Mouse (Mus musculus) urinary bladder, postnatal 4 days (tissue): ENCODE data around the gene Dpp10.

Source experiments
- DNase-seq, 2 experiments: peaks; one replicate each; pipeline ENCODE4 v3.0.0; 2021 to 2022; ENCODE audit warnings: low spot score in 2 of 2

Dpp10 gene

DNA sequence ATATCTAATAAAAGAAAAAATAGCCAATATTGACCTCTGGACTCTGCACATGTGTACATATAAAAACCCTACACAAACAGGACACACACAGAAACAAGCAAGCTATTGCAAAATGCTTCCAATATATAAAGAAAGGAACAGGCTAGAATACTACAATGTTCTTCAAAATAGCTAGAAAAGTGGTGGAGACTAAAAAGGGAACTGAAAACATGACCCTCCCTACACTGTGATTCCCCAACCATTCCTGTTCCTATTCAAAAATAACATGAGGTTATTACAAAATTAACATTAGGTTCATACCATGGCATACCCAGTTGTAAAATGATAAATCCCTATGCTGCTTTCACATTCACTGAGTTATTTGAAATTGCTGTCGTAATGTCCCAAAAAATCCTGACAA lies 125.8 kb downstream of the Dpp10 start:
- no peak for DNase-seq

- DNase-seq, result no peak
These were observed 142.7 kb downstream of the Dpp10 start for GRCm38 (mm10) chr1:123902628-123903027.

- no peak for DNase-seq
These were observed 144.1 kb downstream of the Dpp10 start for GRCm38 (mm10) chr1:123901218-123901617.

GRCm38 (mm10) chr1:123887243-123887642 lies 158.1 kb downstream of the Dpp10 start:
- no peak for DNase-seq

DNA sequence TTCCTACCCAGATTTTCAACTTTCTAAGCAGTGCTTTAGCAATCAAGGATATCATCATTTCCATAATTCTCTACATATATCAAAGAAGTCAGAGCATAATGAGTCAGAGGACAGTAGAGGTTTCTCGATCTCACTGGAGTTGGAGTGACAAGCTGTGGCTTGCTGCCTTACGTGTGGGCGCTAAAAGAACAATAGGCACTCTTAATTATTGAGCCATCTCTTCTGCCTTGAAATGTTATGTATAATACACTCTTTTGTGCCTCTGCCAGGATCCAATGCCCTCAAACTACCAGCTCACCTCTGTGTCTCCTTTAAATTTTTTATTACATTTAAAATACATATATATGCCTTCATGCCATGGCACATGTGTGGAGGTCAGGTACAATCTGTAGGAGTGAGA lies 198.5 kb downstream of the Dpp10 start:
- DNase-seq, result no peak

DNA sequence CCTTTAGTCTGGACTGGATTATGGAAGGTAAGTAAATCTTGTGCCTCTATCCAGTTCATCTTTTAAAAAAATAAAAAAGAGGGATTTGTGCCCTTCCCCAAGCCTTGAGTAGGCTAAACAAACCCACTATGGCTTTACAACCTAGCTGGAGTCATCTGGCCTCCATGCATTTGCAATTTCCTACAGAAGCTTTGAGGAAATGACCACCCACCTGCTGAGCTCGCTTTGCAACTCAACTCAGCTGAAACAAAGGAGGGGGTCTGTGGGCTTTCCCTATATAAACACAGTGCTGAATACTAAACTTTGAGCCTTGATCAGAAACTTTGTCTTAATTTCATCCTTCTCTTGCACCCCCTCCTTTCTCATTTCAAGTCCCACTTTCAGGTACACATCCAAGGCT lies 244.2 kb downstream of the Dpp10 start:
- DNase-seq, result no peak

DNA sequence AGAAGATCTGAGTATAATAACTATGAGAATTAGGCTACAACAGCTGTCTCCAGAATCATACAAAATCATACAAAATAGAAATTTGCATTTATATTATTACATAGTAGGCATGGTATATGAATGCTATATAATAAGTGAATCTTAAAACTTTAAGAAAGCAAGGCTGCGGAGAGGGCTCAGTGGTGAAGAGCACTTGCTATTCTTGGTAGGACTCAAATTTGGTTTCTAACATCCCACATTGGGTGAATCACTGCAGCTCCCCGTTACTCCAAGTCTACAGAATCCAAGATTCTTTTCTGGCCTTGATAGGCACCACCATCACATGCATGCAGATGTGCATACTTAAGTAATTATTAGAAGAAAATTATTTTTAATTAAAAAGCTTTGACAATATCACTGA lies 279.8 kb downstream of the Dpp10 start:
- DNase-seq, result no peak

DNA sequence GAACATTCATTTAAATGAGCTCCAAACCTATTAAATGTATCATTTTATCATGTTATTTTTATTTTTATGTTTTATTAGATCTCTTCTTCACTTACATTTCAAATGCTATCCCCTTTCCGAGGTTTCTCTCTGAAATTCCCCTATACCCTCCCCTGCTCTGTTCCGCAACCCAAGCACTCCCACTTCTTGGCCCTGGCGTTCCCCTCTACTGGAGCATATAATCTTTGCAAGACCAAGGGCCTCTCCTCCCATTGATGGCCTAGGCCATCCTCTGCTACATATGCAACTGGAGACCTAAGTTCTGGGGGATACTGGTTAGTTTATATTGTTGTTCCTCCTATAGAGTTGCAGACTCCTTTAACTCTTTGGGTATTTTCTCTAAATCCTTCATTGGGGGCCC lies 283.1 kb downstream of the Dpp10 start:
- no peak for DNase-seq

- no peak for DNase-seq
These were observed 289.3 kb downstream of the Dpp10 start for GRCm38 (mm10) chr1:123756055-123756454.

GRCm38 (mm10) chr1:123707292-123707691 lies 338.1 kb downstream of the Dpp10 start:
- no peak for DNase-seq

GRCm38 (mm10) chr1:123658409-123658808 lies 386.9 kb downstream of the Dpp10 start:
- no peak for DNase-seq

GRCm38 (mm10) chr1:123656607-123657006 lies 388.8 kb downstream of the Dpp10 start:
- DNase-seq, result no peak

DNA sequence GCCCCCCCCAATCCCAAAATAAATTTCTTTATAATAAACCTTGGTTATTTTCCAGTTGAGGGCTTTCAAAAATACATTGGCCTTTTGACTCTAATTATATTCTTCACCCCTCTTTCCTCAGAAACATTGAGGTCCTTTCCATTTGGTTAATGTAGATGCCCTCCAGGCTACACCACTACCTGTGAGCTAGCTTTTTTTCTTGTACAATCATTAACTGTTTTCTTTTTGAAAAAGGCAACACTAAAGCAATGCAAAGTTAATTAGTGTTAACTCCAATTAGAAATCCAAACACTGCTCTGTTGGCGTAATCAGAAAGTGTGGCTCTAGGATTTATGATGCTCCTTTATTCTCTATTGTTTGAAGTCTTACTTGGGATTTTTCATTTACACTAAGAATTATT lies 407.5 kb downstream of the Dpp10 start:
- DNase-seq, result no peak

GRCm38 (mm10) chr1:123628268-123628667 lies 417.1 kb downstream of the Dpp10 start:
- no peak for DNase-seq

GRCm38 (mm10) chr1:123584857-123585256 lies 460.5 kb downstream of the Dpp10 start:
- DNase-seq, result no peak

DNA sequence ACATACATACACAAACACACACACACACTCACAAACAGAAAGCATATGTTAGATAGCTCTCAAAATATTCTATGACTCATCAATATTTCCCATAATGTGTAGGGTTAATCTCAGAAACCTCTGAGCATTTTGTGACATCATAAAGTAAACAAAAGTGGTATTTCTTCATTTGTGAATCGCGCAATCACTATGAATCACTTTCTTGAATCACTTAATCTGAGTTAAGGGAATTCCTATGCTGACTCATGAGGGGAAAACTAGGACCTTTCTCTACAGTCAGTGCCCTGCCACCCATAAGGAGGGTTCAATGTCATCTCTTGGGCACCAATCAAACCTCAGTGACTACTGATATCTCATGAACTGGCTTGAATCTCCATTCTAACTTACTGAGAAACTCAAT lies 465.2 kb downstream of the Dpp10 start:
- DNase-seq, result no peak

DNA sequence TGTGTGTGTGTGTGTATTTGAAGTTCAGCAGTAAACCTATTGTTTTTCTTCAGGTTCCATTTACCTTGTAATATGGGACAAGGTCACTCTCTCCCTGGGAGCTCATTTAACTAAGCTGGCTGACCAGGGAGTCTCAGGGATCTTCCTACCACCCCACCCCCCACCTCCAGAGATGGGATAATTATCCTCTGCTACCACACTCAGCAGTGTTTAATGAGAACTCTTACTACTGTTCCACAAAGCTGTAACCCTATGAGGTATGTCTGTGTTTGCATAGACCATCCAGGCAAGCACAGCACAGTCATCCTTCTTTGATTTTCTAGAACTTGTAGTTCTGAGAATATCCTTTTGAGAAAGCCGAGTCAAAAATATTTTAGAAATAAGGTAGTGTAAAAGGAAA lies 471.6 kb downstream of the Dpp10 start:
- no peak for DNase-seq

GRCm38 (mm10) chr1:123542496-123542895 lies 502.9 kb downstream of the Dpp10 start:
- no peak for DNase-seq

DNA sequence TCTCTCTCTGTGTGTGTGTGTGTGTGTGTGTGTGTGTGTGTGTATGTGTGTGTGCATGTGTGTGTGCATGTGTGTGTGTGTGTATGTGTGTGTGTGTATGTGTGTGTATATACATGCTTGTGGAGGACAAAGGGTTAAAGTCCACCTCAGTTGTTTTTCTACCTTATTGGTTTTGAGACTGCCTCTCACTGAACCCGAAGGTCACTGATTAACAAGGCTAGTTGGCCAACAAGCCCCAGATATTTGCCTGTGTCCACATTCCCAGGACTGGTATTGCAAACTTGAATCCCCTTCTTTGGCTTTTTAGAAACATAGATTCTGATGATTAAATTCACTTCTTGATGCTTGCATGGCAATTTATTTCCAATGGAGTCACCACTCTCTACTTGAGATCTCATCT lies 577.6 kb downstream of the Dpp10 start:
- DNase-seq, result no peak

GRCm38 (mm10) chr1:123414163-123414562 lies 631.2 kb downstream of the Dpp10 start:
- DNase-seq, result no peak

- no peak for DNase-seq
These were observed 694.1 kb downstream of the Dpp10 start for GRCm38 (mm10) chr1:123351300-123351699.

DNA sequence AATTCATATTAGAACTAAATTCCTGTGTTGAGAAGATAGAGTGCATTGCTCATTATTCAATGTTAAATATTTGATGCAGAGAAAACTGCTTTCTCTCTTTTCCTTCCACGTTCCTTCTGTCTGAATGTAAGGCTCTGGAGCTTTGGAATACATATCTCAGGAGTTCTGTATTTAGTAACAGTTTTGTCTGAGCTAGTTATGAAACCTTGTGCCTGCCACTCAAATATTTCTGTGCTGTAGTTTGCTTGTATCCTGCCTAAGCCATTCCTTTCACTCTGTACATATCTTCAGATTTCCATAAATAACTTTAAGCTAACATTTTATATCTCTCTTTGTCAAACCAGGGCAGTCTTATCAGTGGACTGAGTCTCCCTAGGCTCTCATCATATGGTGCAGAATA lies 707.5 kb downstream of the Dpp10 start:
- no peak for DNase-seq

- no peak for DNase-seq
These were observed 728.5 kb downstream of the Dpp10 start for GRCm38 (mm10) chr1:123316886-123317285.
